Mouse (Mus musculus): ENCODE measurements around the gene Eef1akmt2.

Gene Eef1akmt2

GRCm38 (mm10) chr7:132852173-132852844 lies at the start of gene Eef1akmt2:
Eef1akmt2 (minus strand) TSS chr7:132852673.
- peak; percentile 86 for DNase-seq

GRCm38 (mm10) chr7:132900826-132901531 lies 48.5 kb upstream of the Eef1akmt2 start:
- DNase-seq: no peak

- no peak for DNase-seq
These were observed 45.8 kb upstream of the Eef1akmt2 start for GRCm38 (mm10) chr7:132898234-132898633.

- no peak for DNase-seq
These were observed 44.8 kb upstream of the Eef1akmt2 start for GRCm38 (mm10) chr7:132897258-132897657.

- DNase-seq: no peak
These were observed 43.8 kb upstream of the Eef1akmt2 start for GRCm38 (mm10) chr7:132896206-132896815.

- no peak for DNase-seq
These were observed 42.5 kb upstream of the Eef1akmt2 start for GRCm38 (mm10) chr7:132894841-132895555.

- DNase-seq: no peak
These were observed 40.9 kb upstream of the Eef1akmt2 start for GRCm38 (mm10) chr7:132893336-132893735.

GRCm38 (mm10) chr7:132892806-132893205 lies 40.3 kb upstream of the Eef1akmt2 start:
- DNase-seq: no peak

- no peak for DNase-seq
These were observed 39.8 kb upstream of the Eef1akmt2 start for GRCm38 (mm10) chr7:132892311-132892661.

GRCm38 (mm10) chr7:132891561-132892310 lies 39.3 kb upstream of the Eef1akmt2 start:
- DNase-seq: no peak

GRCm38 (mm10) chr7:132890201-132890600 lies 37.7 kb upstream of the Eef1akmt2 start:
- DNase-seq: no peak

- DNase-seq: no peak
These were observed 37.2 kb upstream of the Eef1akmt2 start for GRCm38 (mm10) chr7:132889691-132890090.

- no peak for DNase-seq
These were observed 36.2 kb upstream of the Eef1akmt2 start for GRCm38 (mm10) chr7:132888518-132889249.

- DNase-seq: no peak
These were observed 35.6 kb upstream of the Eef1akmt2 start for GRCm38 (mm10) chr7:132888052-132888451.

GRCm38 (mm10) chr7:132887019-132887804 lies 34.7 kb upstream of the Eef1akmt2 start:
- DNase-seq: no peak

- DNase-seq: peak; percentile 16
These were observed 31.6 kb upstream of the Eef1akmt2 start for GRCm38 (mm10) chr7:132884031-132884430.

GRCm38 (mm10) chr7:132882343-132882742 lies 29.9 kb upstream of the Eef1akmt2 start:
- DNase-seq: no peak

GRCm38 (mm10) chr7:132880276-132880675 lies 27.8 kb upstream of the Eef1akmt2 start:
- DNase-seq: no peak

GRCm38 (mm10) chr7:132875391-132876086 lies 23.1 kb upstream of the Eef1akmt2 start:
- no peak for DNase-seq

GRCm38 (mm10) chr7:132873043-132873442 lies 20.6 kb upstream of the Eef1akmt2 start:
- no peak for DNase-seq
